Mouse (Mus musculus): ENCODE measurements around the gene Cpm. TPM values are rescaled to one million over a fixed set of nuclear protein-coding genes. Genes with fewer than 3 reads are reported as not detected.

Gene Cpm
- polyA plus RNA-seq, 1 experiment from 2014 or later, result 69.8 TPM

DNA sequence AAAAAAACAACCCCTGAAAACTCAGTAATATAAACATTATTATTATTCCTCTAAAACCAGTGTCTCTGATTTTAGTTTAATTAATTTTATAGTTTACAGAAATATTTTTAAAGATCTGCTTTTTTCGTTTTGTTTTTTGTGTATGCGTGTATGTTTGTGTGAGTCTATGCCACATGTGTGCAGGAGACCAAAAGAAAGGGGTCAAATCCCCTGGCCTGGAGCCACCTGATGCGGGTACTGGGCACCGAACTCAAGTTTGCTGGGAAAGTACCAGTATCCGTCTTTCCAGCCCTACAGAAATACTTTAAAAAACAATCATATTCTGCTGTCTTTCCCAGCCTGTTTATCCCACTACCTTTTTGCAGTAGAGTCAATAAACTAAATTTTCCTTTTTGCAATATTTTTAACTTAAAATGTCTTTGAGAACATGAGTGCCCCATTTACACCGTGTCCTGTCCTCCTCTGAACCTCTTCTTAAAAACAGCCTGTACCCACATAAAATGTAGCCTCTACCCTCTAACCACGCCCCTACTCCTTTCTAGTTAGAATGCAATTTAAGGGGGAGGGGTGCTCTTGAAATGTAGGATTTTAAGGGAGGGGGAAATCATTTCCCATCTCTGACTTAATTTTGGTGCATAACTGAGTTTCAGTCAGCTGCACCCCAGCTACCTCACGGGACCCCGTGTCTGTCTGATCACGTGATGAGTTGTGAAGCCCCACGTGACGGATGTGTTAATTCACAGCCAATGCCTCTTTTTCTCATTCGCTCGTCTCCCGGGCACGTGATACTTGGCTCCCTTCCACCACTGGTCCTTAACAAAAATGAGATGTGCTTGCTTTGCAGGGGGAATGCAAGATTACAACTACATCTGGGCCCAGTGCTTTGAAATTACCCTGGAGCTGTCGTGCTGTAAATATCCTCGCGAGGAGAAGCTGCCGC, 46.1 kb downstream of the Cpm start:
- 29% methylated on average over 20 of the region's 20 CpGs for WGBS
- Histone ChIP-seq H3K4me2 (peak overlapping the region; percentile 41), H3K36me3 (no peaks in the 10 kb centered on the region), H3K27me3 (no peaks in the 10 kb centered on the region), H3K27ac (no peak overlapping the region), H3K4me3 (peak overlapping the region; percentile 23), H3K9me3 (no peaks in the 10 kb centered on the region), H3K4me1 (peaks cover 24% of the 10 kb centered on the region), H3K9ac (no peak overlapping the region)
- ATAC-seq (ENCODE audit: insufficient number of reproducible peaks, low FRiP score, low TSS enrichment, low read depth), result no peak

DNA sequence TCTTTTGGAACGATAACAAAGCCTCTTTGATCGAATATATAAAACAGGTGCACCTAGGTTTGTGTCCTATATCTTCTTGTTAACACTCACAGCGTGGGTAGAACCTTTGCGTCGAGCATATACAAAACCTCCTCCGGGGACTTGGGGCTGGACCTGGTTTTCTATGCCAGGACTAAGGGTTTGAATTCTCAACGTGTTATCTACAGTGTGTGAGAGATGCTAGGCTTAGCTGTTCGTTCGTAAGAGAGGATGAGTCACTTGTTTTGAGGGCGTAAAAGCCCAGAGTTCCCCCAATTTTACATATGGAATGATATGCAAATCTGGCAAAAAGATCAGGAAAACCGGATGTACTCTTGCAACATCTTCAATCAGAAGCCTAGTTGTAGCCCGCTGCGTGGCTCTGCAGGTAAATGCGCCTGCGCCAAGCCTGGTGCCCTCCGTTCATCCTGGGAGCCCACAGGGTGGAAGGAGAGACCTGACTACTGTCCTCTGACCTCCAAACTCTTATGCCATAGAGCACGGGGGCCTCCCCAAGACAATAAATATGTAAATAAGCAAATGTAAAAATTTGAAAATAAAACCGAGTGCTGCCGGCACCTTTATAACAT, 46.8 kb downstream of the Cpm start:
- Histone ChIP-seq H3K36me3 (no peaks in the 10 kb centered on the region), H3K9ac (no peak overlapping the region), H3K27ac (no peak overlapping the region), H3K4me2 (peak overlapping the region; percentile 41), H3K27me3 (no peaks in the 10 kb centered on the region), H3K9me3 (no peaks in the 10 kb centered on the region), H3K4me3 (peak overlapping the region; percentile 23), H3K4me1 (peaks cover 22% of the 10 kb centered on the region)
- WGBS, result 29% methylated on average over 19 of the region's 19 CpGs
- ATAC-seq (ENCODE audit: insufficient number of reproducible peaks, low FRiP score, low TSS enrichment, low read depth), result no peak

DNA sequence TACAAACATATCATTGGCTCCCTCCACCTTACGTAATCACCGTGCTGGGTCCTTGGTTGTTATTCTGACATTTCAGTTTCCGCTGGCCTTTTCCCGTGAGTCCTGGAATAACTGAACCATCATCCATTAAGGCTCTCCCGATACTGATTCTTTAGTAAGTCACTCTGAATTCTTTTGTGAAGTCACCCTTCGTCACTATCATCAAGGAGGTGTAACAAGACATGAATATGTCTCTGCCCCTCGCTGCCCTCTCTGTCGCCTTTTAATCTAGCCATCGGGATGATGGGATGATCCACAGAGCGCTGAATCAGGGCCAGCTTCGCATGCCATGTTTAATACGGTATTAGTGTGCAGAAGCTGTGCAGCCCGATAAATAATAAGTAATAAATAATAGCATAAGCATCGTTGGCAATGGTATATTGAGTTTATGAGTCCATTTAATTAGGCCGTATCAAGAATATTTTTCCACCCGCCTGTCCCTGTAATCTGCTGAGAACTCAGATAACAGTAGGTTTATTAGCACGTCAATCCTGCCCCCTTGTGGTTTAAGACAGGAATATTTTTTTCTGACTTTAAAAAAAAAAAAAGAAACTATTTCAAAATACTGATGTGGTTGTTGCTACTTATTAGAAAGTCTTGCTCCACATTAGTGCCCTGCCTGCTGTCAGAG, 47.5 kb downstream of the Cpm start:
- Histone ChIP-seq H3K36me3 (no peaks in the 10 kb centered on the region), H3K9ac (no peak overlapping the region), H3K4me3 (peak overlapping the region; percentile 23; the same call in 1 of the 2 replicates), H3K27me3 (no peaks in the 10 kb centered on the region), H3K4me1 (peaks cover 22% of the 10 kb centered on the region), H3K9me3 (no peaks in the 10 kb centered on the region), H3K4me2 (peak overlapping the region; percentile 41), H3K27ac (no peak overlapping the region)
- 0 out of 2 replicates have a peak, but pooled peaks have one; percentile 16 for ATAC-seq (ENCODE audit: insufficient number of reproducible peaks, low FRiP score, low TSS enrichment, low read depth)
- 27% methylated on average over 17 of the region's 17 CpGs for WGBS

DNA sequence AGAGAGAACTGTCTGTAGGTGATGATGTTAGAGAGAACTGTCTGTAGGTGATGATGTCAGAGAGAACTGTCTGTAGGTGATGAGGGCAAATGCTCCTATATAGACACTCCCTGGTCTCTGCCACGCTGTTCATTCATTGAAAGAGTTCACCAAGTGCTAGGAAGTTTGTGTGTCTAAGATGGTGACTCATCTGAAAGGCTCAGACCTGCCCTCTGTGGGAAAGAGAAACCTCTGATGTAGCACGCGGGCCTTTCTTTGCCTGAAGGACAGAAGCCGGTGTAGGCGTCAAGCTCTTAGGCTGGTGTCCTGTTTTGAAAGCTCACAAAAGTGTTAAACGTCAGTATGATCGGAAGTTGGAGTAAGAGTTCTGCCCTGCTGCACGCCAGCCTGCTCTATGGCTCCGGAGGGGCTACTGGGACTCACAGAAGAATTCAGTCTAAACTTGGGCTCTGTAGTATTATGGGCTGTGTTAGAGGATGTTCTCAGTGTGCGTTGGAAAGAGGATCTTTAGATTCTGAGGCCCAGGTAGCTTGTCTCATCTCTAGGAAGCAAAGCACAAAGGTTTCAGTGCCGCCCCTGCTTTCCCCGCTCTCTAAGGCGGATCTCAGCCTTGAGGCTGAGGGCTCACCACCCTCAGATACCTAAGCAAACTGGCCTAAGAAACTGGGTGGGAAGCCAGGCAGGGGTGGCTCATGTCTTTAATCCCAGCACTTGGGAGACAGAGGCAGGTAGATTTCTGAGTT, 48.4 kb downstream of the Cpm start:
- H3K4me1 ChIP-seq, result peaks cover 18% of the 10 kb centered on the region
- WGBS, result 77% methylated on average over 13 of the region's 13 CpGs

DNA sequence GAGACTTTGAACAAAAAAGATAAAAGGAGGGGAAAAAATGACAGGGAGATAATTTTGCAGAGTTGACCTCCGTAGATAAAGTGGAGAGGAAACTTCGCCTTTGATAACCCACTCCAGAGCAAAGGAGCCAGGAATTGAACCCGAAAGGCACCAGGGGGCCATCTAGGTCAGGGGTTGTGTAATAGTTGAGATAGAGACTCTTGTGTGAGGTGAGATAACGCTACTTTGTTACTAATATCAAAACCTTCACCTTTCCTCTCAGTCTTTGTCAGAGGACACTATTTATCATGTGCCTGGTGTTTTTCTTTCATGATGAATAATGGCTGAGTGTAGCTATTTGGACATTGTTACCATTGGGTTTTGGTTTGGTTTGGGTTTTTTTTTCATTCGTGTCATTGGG, 49.1 kb downstream of the Cpm start:
- peaks cover 20% of the 10 kb centered on the region for H3K4me1 ChIP-seq
- H3K4me2 ChIP-seq, result no peak overlapping the region
- 77% methylated on average over 5 of the region's 5 CpGs for WGBS

More for the DNA sequence above, 48.4 kb downstream of the Cpm start:
- H3K4me3 ChIP-seq, result no peak overlapping the region
- H3K9ac ChIP-seq, result no peak overlapping the region
- H3K9me3 ChIP-seq, result no peaks in the 10 kb centered on the region
- H3K36me3 ChIP-seq, result no peaks in the 10 kb centered on the region
- H3K27me3 ChIP-seq, result no peaks in the 10 kb centered on the region
- no peak overlapping the region for H3K27ac ChIP-seq
- no peak overlapping the region for H3K4me2 ChIP-seq
- ATAC-seq (ENCODE audit: insufficient number of reproducible peaks, low FRiP score, low TSS enrichment, low read depth), result no peak

DNA sequence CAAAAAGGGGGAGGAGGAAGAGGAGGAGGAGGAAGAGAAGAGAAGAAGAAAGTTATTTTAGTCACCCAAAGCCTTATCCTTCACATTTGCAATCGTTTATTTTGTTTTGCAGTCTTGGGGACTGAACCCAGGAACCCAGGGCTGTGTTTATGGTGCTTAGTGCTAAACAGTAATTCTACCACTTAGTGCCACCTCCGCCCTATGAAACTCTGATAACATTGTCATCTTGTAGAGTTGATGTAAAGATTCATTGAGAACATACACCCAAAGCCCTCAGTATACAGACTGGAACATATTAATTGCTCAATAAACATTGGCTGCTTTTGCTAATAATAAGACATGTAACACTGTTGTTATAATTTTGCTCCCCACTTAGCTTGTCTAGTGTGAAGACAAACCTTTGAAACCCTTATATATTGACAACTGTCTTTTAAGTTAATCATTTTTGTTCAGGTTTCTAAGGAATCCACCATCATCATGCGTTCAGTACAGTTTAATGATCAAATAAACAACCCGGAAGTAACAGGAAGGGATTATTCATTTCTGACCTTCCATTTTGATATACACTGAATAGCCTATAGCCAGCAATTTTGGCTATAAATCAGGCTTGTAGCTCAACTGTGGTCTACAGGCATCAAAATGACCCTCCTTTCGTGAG, 49.9 kb downstream of the Cpm start:
- 77% methylated on average over 5 of the region's 5 CpGs for WGBS
- H3K9ac ChIP-seq, result no peak overlapping the region

More for the DNA sequence above, 49.1 kb downstream of the Cpm start:
- Histone ChIP-seq H3K9ac (no peak overlapping the region), H3K9me3 (no peaks in the 10 kb centered on the region), H3K4me3 (no peak overlapping the region), H3K27ac (no peak overlapping the region), H3K27me3 (no peaks in the 10 kb centered on the region), H3K36me3 (no peaks in the 10 kb centered on the region)
- ATAC-seq (ENCODE audit: insufficient number of reproducible peaks, low FRiP score, low TSS enrichment, low read depth), result no peak

DNA sequence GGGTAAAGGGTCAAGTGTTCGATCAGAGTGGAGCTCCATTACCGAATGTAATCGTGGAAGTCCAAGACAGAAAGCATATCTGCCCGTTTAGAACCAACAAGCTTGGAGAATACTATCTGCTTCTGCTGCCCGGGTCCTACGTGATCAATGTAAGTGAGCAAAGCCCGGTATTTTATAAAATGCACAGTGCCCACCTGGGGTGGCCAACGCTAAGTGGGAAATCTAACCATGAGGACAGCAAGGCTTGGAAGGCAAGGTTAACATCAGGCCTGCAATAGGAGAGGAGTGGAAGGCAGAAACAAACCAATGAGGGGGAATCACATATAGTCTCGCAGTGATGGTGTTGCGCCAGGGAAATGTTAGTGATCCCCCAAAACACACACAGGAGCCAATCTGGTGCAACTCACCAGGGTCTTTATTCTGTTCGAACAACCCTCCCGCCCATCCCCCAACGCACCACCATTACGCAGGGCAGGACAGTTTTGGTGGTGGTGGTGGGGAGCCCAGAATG, 50.7 kb downstream of the Cpm start:
- Histone ChIP-seq H3K4me3 (no peak overlapping the region), H3K9me3 (no peaks in the 10 kb centered on the region), H3K27me3 (no peaks in the 10 kb centered on the region), H3K9ac (no peak overlapping the region), H3K4me1 (peaks cover 20% of the 10 kb centered on the region), H3K27ac (no peak overlapping the region), H3K4me2 (no peak overlapping the region), H3K36me3 (0 out of 2 replicates have a peak, but pooled peaks cover 5% of the 10 kb centered on the region)
- 91% methylated on average over 14 of the region's 14 CpGs for WGBS
- no peak for ATAC-seq (ENCODE audit: insufficient number of reproducible peaks, low FRiP score, low TSS enrichment, low read depth)

More for the DNA sequence above, 49.9 kb downstream of the Cpm start:
- Histone ChIP-seq H3K4me2 (no peak overlapping the region), H3K9me3 (no peaks in the 10 kb centered on the region), H3K4me1 (peaks cover 20% of the 10 kb centered on the region), H3K4me3 (no peak overlapping the region), H3K27me3 (no peaks in the 10 kb centered on the region), H3K27ac (no peak overlapping the region), H3K36me3 (0 out of 2 replicates have a peak, but pooled peaks cover 3% of the 10 kb centered on the region)
- ATAC-seq (ENCODE audit: insufficient number of reproducible peaks, low FRiP score, low TSS enrichment, low read depth), result no peak

DNA sequence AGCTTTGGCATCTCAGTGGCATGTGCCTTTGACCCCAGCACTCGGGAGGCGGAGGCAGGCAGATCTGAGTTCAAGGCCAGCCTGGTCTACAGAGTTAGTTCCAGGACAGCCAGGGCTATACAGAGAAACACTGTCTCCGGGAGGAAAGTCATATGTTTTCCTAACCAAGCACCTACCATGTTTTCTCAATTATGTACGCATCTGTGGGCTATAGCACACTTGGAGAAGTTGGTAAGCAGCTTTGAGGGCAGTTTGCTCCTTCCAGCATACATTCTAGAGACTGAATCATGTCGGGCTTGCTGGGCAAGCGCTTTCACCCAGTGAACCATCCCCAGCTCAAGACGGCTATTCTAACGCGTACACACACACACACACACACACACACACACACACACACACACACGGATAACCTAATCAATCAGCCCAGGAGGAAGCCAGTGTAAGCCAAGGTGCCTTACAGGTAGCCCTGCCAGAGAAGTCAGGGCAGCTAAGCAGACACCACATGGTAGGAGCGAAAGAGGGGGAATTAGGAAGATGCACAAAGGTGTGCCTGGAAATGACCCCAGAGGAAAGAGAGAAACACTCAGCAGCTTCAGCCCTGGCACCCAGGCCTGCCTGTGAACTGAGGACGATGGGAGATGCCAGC, 51.7 kb downstream of the Cpm start:
- 0 out of 2 replicates have a peak, but pooled peaks cover 5% of the 10 kb centered on the region for H3K36me3 ChIP-seq
- H3K9me3 ChIP-seq, result no peaks in the 10 kb centered on the region
- no peak overlapping the region for H3K4me3 ChIP-seq
- H3K4me2 ChIP-seq, result no peak overlapping the region
- ATAC-seq (ENCODE audit: insufficient number of reproducible peaks, low FRiP score, low TSS enrichment, low read depth), result no peak
- H3K4me1 ChIP-seq, result peaks cover 14% of the 10 kb centered on the region
- H3K27me3 ChIP-seq, result no peaks in the 10 kb centered on the region
- no peak overlapping the region for H3K9ac ChIP-seq
- H3K27ac ChIP-seq, result no peak overlapping the region
- WGBS, result 87% methylated on average over 12 of the region's 12 CpGs

DNA sequence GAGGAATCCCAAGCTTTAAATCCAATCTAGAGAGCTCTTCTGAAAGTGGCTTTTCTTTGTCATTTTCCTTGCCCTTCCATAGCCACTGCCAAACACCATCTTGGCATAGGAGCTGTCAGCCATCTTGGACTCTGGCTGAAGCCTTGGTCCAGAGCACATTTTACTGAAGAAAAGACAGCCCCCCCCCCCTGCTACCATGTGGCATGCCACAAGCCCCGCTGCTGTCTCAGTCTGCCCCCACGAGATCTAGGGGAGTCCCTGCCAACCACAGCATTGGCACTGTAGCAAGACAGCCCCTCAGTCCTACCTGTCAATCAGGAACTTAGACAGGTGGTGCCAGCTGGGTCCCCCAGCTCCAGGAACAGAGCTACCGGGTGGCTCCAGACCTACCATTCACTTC, 52.2 kb downstream of the Cpm start:
- Histone ChIP-seq H3K27me3 (no peaks in the 10 kb centered on the region), H3K4me3 (no peak overlapping the region), H3K36me3 (0 out of 2 replicates have a peak, but pooled peaks cover 5% of the 10 kb centered on the region), H3K9me3 (no peaks in the 10 kb centered on the region), H3K9ac (no peak overlapping the region), H3K27ac (no peak overlapping the region), H3K4me2 (no peak overlapping the region), H3K4me1 (peaks cover 9% of the 10 kb centered on the region)
- 78% methylated on average over 3 of the region's 3 CpGs for WGBS
- ATAC-seq (ENCODE audit: insufficient number of reproducible peaks, low FRiP score, low TSS enrichment, low read depth), result no peak

DNA sequence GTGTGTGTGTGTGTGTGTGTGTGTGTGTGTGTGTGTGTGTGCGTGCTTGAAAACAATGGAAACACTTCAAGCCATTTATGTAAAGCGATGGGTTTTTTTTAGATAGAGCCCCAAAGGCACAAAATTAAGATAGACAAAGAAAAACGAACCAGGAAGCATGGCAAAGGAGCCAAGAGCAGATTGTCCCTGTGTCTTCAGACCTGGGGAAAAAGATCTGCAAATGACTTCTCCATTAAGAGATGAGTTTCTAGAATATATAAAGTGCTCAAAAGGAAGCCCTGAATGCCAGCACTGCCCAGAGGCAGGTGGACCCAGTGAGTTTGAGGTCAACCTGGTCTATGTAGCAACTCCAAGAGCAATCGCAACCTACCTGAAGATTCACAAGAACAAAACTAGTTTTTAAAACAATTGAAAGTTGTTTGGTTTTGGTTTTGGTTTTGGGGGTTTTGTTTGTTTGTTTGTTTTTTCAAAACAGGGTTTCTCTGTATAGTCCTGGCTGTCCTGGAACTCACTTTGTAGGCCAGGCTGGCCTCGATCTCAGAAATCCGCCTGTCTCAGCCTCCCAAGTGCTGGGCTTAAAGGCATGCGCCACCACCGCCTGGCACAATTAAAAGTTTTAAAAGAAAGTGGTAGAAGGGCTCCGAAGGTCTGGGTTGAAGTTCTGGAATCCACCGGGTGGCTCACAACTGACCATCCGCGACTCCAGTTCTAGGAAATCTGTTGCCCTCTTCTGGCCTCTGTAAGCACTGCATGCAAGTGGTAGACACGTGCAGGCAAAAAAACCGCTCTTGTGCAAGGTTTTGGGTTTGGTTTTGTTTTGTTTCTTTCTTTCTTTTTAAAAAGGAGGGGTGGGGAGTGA, 52.9 kb downstream of the Cpm start:
- no peaks in the 10 kb centered on the region for H3K9me3 ChIP-seq
- WGBS, result 70% methylated on average over 14 of the region's 14 CpGs
- H3K4me2 ChIP-seq, result no peak overlapping the region
- no peak overlapping the region for H3K9ac ChIP-seq
- 0 out of 2 replicates have a peak, but pooled peaks cover 5% of the 10 kb centered on the region for H3K4me1 ChIP-seq
- H3K27me3 ChIP-seq, result no peaks in the 10 kb centered on the region
- no peak overlapping the region for H3K4me3 ChIP-seq
- 0 out of 2 replicates have a peak, but pooled peaks cover 5% of the 10 kb centered on the region for H3K36me3 ChIP-seq
- H3K27ac ChIP-seq, result no peak overlapping the region
- ATAC-seq (ENCODE audit: insufficient number of reproducible peaks, low FRiP score, low TSS enrichment, low read depth), result no peak
